Mouse (Mus musculus): ENCODE data around the gene Otulin. TPM values are rescaled to one million over a fixed set of nuclear protein-coding genes. Genes with fewer than 3 reads are reported as not detected.

Gene Otulin
- total RNA-seq, 2 experiments from 2014 or later, result 25.9 to 26.4 TPM

Small RNA genes lying within 50 kb of the gene (microRNA-seq; reads per million reads assigned to microRNA genes)
- gene Mir7117, result 0.81 to 4.7 reads per million in 2 experiments

Other genes starting within 250 kb of the Otulin start
- gene Ank, start 164.0 kb downstream of the Otulin start, total RNA-seq (2021), result 100 to 1,000 TPM; 176 to 186 TPM
- gene Otulinl, start 50.9 kb upstream of the Otulin start, total RNA-seq (2021), result 1 to 10 TPM; 2.0 to 2.7 TPM

All from heart, postnatal 14 days (tissue).